Mouse (Mus musculus): Measurements from ENCODE around the gene Fabp6.

- TF ChIP-seq EP300 (IDR thresholded peaks at IDR 0.05; ENCODE audit: low read depth in 1 of 2, low read length in 2 of 2) (no peak), TAL1 (IDR thresholded peaks at IDR 0.05; ENCODE audit: low read length) (no peak), POLR2A (IDR thresholded peaks at IDR 0.05; ENCODE audit: control insufficient read depth in 1 of 2, insufficient read depth in 1 of 2, low read depth in 1 of 2, low read length in 2 of 2, poor library complexity in 1 of 2) (no peak), CTCF (IDR thresholded peaks at IDR 0.05 in 2 of 3, conservative IDR thresholded peaks at IDR 0.05 in 1 of 3; ENCODE audit: control insufficient read depth in 1 of 3, insufficient read depth in 1 of 3, low read depth in 2 of 3, low read length in 3 of 3, poor library complexity in 1 of 3, severe bottlenecking in 1 of 3) (no peak), NELFE (IDR thresholded peaks at IDR 0.05; ENCODE audit: low read depth, low read length) (no peak), KAT2A (conservative IDR thresholded peaks at IDR 0.05; ENCODE audit: low read depth, low read length) (no peak), SIN3A (IDR thresholded peaks at IDR 0.05; ENCODE audit: low read length) (no peak), HCFC1 (IDR thresholded peaks at IDR 0.05; ENCODE audit: low read depth, low read length) (no peak), E2F4 (IDR thresholded peaks at IDR 0.05; ENCODE audit: borderline replicate concordance, low read depth, low read length) (no peak), USF1 (IDR thresholded peaks at IDR 0.05; ENCODE audit: low read depth, low read length) (no peak)
Measured at GRCm38 (mm10) chr11:43608440-43608839, 7.1 kb upstream of the Fabp6 start.

Measured in MEL (cell line).